Mouse (Mus musculus) gonadal fat pad, adult 2 months (tissue): Measurements from ENCODE around the gene Acaca. TPM values are rescaled to one million over a fixed set of nuclear protein-coding genes. Genes with fewer than 3 reads are reported as not detected.

Experiments used
- DNase-seq: peaks from one replicate; pipeline ENCODE4 v3.0.0-alpha.2; 2012; ENCODE audit warnings: low read depth
- polyA plus RNA-seq: library from polyadenylated mRNA; depleted of rRNA; stranded (reverse); fragments of >200 nt; gene quantifications from 2 replicates; pipeline ENCODE4 v1.2.3, GENCODE M21; 2012

Acaca gene
- polyA plus RNA-seq, 1 experiment = 121 TPM

DNA sequence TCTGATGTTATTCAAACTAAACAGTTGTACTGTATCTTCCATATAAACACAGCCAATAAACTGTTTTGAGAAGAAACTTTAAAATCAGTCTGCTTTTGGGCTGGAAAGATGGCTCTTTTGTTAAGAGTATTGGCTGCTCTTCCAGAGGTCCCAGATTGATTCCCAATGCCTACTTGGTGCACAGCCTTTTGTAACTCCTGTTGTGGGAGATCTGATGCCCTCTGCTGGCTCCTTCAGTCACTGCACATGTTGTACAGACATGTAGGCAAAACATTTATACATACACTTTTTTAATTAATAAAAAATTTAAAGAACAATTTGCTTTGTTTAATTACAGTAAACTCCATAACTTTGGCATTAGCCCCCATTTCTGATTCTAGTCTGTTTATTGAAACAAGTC is 114.1 kb downstream of the Acaca start:
- DNase-seq = no peak

DNA sequence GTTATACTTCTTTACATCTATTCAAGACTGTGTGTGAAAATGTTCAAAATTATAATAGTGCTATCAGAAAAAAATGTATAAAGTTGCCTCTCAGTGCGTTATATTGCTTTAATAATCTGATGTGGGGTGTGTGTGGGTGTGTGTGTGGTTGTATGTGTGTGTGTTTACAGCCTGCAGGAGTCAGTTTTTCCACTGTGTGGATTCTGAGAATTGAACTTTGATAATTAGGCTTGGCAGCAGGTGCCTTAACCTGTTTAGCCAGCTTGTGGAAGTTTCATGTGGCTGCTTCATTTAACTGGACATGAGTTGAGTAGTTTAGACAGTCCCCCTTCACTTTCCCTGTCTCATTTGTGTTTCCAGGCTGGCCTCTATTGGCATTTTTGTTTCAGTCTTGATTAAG is 117.9 kb downstream of the Acaca start:
- DNase-seq = no peak

DNA sequence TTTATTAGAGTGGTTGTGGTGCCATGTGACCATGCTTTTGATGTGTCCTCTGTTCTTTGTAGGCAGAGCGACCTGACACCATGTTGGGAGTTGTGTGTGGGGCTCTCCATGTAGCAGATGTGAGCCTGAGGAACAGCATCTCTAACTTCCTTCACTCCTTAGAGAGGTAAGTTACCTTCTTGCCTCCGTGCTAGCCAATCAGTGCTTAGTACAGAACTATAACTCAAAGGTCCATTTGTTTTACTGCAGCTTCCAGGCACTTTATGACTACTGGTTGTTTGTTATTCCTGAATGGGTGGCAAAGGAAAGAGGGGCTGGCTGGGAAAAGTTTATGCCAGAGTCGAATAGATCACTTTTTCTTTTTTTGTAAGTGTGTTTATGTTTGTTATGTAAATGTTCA is 121.7 kb downstream of the Acaca start:
- no peak for DNase-seq

DNA sequence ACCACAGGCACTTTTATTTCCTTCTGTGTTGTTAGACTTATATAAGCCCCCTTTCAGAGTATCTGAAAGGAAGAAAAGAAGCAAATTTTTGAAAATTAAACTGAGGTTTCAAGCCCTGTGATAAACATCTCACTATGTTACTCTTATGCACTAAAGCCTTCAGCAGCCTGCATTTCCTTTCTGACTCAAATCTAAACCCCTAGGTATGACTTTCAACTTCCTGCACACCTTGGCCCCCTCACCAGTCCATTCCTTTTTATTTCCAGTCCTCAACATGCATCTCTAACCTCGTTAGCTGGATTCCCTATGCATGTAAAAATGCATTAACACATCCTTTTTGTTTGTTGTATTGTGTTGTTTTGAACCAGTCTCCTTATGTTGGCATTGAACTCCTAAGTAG is 123.0 kb downstream of the Acaca start:
- DNase-seq = no peak

DNA sequence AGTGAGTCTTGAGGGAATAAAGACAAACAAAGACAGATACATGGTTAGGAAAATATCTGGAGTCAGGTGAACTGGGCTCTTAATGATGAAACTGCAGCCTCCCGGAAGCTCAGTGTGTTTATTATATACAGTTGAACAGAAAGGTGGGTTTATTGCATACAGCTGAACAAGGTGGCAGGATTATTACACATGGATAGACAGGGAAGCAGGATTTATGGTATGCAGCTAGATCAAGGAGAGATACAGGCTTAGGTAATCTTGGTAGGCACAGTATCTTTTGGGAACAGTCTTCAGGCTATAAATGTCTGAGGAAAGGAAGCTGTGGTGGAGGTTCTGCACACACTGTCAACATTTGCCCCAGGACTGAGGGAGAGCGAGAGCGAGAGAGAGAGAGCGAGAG is 126.4 kb downstream of the Acaca start:
- DNase-seq = no peak

GRCm38 (mm10) chr11:84258053-84258710 is 128.7 kb downstream of the Acaca start:
- no peak for DNase-seq

DNA sequence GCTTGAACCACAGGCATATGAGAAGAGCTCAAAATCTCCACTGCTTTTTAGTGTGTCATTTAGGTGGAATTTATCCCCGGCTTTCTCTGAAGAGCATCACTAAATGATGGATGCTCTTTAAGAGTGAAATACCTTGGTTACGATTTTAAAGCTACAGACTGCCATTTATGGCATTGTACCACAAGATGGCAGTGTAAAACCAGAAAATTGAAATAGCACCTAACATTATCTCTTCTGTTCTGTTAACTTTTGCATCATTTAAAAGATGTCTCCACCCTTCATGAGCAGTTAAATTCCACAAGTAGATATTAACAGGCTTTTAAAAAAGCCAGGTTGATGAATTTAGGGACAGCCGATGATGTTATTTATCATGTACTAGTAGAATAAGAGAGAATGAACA is 135.0 kb downstream of the Acaca start:
- no peak for DNase-seq

GRCm38 (mm10) chr11:84268068-84268467 is 138.6 kb downstream of the Acaca start:
- DNase-seq = no peak

DNA sequence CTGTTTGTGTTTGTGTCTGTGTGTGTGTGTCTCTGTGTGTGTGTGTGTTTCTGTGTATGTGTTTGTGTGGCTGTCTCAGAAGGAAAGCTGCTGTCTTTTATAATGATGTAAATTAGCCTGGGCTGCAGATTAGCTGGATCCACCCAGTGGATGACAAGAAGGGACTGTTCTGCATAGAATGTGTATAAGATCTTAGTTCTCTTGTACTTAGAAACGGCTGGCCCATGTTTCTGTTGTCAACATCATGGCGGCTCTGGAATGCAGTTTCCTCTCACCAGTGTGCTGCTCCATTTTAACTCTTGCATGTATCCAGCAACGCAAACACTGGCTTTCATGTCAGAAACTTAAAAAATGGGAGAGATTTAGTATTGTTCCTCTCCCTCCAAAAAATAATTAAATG is 141.0 kb downstream of the Acaca start:
- DNase-seq = no peak

DNA sequence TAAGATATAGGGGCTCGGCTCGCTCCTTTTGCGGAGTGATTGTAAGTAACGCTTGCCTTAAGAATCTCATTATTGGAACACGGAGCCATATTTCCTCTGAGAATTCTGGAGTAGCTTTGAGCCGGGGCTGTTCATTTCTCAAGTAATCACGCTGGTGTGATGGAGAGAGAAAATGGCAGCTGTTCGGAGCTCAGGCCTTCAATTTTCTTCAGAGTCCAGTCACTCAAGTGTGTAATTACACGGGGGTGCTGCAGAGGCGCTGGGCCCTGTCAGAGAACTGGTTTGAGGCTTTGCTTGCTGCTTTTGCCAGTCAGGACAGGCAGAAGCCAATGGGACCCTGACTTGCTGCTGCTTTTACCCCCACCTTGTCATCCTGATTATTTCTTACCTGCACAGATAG is 142.5 kb downstream of the Acaca start:
- no peak for DNase-seq

- no peak for DNase-seq
Observed at GRCm38 (mm10) chr11:84272574-84272973, 143.1 kb downstream of the Acaca start.

DNA sequence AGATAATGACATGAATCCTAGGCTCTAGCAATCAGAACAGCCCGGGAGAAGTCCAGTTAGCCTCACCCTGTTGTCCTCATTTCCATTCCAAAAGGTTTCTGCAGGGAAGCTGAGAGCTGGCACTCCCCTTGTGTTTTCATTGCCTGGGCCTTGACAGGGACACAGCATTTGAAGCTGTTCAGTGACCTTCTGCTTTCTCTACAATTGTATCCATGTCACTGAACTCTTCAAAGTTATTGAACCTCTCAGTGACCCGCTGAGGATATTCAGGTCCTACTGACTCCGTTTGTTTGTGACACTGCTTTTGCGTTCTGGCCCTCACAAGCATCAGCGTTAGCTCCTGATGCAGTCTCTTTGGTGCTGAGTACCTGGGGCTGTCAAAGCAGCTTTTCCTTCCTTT is 147.5 kb downstream of the Acaca start:
- no peak for DNase-seq

DNA sequence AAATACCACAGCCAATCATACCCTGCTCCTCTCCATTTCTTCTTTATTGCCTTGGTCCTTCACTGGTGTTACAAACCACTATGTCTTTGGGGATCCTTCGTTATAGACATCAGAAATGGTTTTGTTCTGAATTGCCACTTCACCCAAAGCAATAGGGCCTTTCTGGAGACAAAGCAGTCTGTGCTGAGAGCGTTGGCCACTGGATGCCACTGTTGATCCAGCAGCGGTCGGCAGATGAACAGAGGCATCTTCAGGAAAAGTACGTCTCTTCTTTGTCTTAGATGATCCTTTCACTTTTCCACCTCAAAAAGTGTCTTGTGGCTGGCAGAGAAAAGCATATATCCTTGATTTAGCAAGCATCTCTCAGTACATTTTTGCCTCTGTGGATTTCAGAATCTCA is 151.8 kb downstream of the Acaca start:
- no peak for DNase-seq

DNA sequence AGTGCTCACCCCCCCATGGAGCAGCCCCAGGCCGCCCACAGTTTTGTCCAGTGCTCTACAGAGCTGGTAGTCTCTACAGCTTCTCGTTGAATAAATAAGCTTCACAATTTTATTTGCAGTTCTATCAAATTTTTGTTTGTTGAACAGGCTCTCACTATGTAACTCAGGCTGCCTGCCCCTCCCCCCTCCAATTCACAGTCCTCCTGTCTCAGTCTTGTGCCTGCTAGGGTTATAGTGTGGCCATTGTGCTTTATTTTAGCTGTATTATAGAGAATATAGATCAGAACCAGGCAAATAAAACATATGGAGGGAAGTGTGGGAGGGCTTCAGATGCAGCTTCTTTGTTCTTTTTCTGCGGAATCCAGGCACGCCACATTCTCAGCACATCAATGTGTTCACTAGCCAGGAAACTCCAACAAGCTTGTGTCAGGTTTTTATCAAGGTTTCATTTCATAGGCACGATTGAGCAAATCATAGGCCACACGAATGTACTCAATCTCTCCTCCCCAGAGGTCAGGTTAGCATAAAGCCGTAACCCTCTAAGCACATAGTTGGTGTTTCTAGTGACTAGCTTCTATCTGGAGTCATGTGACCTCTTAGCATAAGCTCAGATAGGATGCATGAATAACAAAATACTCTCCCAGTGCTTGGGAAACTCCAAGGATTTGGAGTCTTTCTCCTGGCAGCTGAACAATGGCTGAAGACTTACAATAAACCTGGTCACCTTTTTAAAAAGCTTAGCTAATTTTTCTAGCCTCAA is 153.7 kb downstream of the Acaca start:
- no peak for DNase-seq

GRCm38 (mm10) chr11:84290781-84291180 is 161.3 kb downstream of the Acaca start:
- no peak for DNase-seq

- DNase-seq = no peak
Observed at GRCm38 (mm10) chr11:84292532-84292931, 163.1 kb downstream of the Acaca start.

DNA sequence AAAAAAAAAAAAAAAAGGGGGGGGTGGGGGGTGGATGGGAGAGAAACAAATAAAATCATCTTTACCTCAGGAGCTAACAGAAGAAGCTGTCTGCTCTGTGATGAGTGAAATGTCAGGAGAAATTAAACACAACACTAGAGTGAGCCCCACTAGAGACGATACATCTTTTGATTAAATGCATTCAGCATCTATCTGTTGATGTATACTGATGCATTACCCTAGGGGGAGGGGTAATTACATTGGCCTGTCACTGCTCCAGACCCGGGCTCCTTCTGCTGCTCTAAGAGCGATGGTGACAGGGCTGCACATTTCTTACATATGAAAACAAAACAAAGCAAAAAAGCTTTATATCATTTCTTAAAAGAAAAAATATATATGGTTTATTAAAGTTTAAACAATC is 163.8 kb downstream of the Acaca start:
- no peak for DNase-seq

GRCm38 (mm10) chr11:84296337-84296736 is 166.9 kb downstream of the Acaca start:
- no peak for DNase-seq

- DNase-seq = no peak
Observed at GRCm38 (mm10) chr11:84305474-84305873, 176.0 kb downstream of the Acaca start.

DNA sequence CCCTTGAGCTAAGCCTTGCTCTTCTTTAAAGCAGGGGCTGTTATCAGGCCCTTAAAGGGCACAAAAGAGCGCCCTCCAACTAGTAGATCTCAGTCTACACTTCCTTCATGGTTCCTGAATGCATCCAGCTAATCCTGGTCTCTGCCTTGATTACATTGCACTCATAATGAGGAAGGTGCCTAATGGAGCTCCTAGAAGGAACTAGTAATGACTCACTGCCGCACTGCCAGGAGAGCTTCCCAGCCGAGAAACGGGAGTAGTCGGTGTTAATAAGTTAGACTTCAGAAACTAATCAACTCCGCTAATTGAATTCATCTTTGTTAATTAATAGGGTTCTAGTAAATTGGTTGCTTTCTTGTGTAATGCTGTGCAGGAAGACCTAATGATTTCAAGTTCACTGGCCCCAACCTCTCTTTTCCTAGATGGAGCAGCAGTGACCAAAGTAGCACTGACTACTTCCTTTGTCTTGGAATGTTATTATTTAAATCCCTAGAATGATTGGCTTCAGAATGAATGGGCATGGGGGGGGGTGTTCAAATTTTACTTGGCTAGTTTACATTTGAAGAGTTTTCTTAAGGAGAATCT is 176.8 kb downstream of the Acaca start:
- DNase-seq = no peak

- no peak for DNase-seq
Observed at GRCm38 (mm10) chr11:84324032-84324752, 194.7 kb downstream of the Acaca start.

DNA sequence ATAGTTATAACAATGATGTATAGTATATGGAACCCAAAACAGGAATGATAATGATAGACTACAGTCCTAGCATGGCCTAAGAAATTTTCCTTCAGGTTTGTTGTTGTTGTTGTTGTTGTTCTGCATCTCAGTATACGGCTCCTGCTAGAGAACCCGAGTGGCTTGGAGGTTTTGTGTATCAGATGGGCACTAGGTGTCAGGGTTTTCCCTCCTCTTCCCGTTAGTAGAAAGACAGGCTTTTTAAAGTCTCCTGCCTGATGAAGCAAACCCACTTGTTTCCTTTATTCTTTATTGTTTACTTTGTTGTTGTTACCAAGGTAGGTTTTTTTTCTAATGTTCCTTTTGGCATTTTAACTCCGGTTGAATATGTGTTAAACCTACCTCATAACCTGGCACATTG is 197.6 kb downstream of the Acaca start:
- DNase-seq = no peak

DNA sequence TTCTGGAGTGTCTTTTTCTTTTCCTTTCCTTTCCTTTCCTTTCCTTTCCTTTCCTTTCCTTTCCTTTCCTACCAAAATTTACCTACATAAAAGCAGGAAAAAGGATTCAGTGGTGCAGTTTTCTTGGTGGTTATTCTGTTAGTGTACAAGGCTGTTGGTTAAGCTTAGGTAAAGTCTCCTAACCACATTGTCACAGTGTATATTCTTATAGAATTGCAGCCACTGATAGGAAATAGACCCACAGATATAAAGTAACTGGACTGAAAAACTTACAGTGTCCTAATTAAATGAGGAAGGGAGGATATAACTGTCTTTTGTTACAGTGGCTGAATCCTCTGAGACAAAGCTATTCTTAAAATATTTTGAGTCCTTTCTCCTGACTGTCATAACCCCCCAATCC is 202.9 kb downstream of the Acaca start:
- DNase-seq = no peak
